Mouse (Mus musculus): ENCODE measurements around the gene Zyx. TPM values are rescaled to one million over a fixed set of nuclear protein-coding genes. Genes with fewer than 3 reads are reported as not detected.

Zyx gene
- polyA plus RNA-seq, 1 experiment from 2014 or later, result 61.3 TPM

DNA sequence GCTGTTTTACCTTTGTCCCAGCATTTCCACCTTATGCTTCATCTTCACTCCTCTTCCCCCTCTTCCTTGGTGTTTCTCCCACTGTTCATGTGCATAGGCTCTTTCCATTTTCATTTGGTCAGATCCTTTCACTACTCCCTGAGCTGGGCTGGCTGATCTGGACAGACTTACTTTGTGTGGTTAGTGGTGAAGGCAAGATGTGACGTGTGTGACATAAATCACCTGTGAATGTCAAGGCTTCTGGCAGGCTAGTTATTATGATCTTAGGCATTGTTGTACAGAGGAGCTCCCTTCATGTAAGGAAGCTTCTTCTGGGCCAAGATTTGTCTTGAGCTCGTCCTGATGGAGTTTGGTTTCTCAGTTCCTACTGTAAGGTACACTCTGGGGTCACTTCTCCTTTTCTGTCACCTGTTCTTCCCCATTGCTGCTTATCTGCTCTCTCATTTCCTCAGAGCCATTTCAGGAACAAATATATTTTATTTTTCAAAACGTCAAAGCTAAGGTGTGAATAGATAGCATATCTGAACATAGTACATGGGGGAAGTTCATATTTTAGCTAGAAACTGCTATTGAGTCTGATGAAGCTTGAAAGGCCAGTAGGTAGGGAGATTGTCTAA, 47.7 kb downstream of the Zyx start:
- DNase-seq (ENCODE audit: low spot score) (no peak), ATAC-seq (replicated peaks; ENCODE audit: insufficient number of reproducible peaks, low FRiP score, low TSS enrichment, low read depth) (no peak)
- no peak overlapping the region for H3K9ac ChIP-seq (replicated peaks; ENCODE audit: low read length)
- WGBS, result 66% methylated on average over 3 of the region's 3 CpGs
- no peak overlapping the region for H3K27ac ChIP-seq (replicated peaks; ENCODE audit: low read depth, low read length)
- H3K4me1 ChIP-seq (ENCODE audit: control insufficient read depth, insufficient read depth, low read length), result no peaks in the 10 kb centered on the region
- H3K4me3 ChIP-seq (ENCODE audit: low read depth, low read length), result no peak overlapping the region
- H3K27me3 ChIP-seq (ENCODE audit: control insufficient read depth, insufficient read depth, low read length), result no peaks in the 10 kb centered on the region
- no peaks in the 10 kb centered on the region for H3K36me3 ChIP-seq (replicated peaks; ENCODE audit: control insufficient read depth, insufficient read depth, low read depth, low read length)
- no peak overlapping the region for H3K4me2 ChIP-seq (ENCODE audit: low read depth, low read length)
- no peaks in the 10 kb centered on the region for H3K9me3 ChIP-seq (replicated peaks; ENCODE audit: control insufficient read depth, low read length)

DNA sequence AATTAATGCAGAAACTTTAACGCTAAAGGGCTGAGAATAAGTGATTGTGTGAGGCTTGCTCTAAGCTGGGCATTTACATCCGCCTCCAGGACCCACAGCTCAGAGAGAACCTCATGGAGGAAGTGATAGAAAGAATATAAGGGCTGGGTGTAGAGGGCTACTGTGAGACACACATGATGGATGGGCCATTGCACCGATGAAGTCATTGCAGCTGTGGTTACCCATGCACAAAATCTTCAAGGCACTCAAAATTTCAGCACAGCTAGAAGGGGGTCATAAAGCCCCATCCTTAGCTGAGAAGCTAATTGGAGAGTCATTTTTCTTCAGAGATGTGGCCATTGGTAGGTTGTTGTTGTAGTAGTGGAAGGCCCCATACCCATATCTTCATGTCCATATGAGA, 48.9 kb downstream of the Zyx start:
- ATAC-seq (replicated peaks; ENCODE audit: insufficient number of reproducible peaks, low FRiP score, low TSS enrichment, low read depth) (no peak), DNase-seq (ENCODE audit: low spot score) (no peak)
- no peak overlapping the region for H3K4me2 ChIP-seq (ENCODE audit: low read depth, low read length)
- H3K36me3 ChIP-seq (replicated peaks; ENCODE audit: control insufficient read depth, insufficient read depth, low read depth, low read length), result no peaks in the 10 kb centered on the region
- no peaks in the 10 kb centered on the region for H3K27me3 ChIP-seq (ENCODE audit: control insufficient read depth, insufficient read depth, low read length)
- no peaks in the 10 kb centered on the region for H3K9me3 ChIP-seq (replicated peaks; ENCODE audit: control insufficient read depth, low read length)
- H3K9ac ChIP-seq (replicated peaks; ENCODE audit: low read length), result no peak overlapping the region
- H3K4me1 ChIP-seq (ENCODE audit: control insufficient read depth, insufficient read depth, low read length), result no peaks in the 10 kb centered on the region
- H3K27ac ChIP-seq (replicated peaks; ENCODE audit: low read depth, low read length), result no peak overlapping the region
- no peak overlapping the region for H3K4me3 ChIP-seq (ENCODE audit: low read depth, low read length)
- 89% methylated on average over 3 of the region's 3 CpGs for WGBS

GRCm38 (mm10) chr6:42398998-42399397, 49.6 kb downstream of the Zyx start:
- Histone ChIP-seq H3K4me1 (ENCODE audit: control insufficient read depth, insufficient read depth, low read length) (no peaks in the 10 kb centered on the region), H3K4me3 (ENCODE audit: low read depth, low read length) (no peak overlapping the region), H3K27ac (replicated peaks; ENCODE audit: low read depth, low read length) (no peak overlapping the region), H3K27me3 (ENCODE audit: control insufficient read depth, insufficient read depth, low read length) (no peaks in the 10 kb centered on the region), H3K36me3 (replicated peaks; ENCODE audit: control insufficient read depth, insufficient read depth, low read depth, low read length) (no peaks in the 10 kb centered on the region), H3K9ac (replicated peaks; ENCODE audit: low read length) (no peak overlapping the region), H3K9me3 (replicated peaks; ENCODE audit: control insufficient read depth, low read length) (no peaks in the 10 kb centered on the region), H3K4me2 (ENCODE audit: low read depth, low read length) (no peak overlapping the region)
- 92% methylated on average over 1 of the region's 1 CpGs for WGBS
- DNase-seq (ENCODE audit: low spot score) (no peak), ATAC-seq (replicated peaks; ENCODE audit: insufficient number of reproducible peaks, low FRiP score, low TSS enrichment, low read depth) (no peak)

DNA sequence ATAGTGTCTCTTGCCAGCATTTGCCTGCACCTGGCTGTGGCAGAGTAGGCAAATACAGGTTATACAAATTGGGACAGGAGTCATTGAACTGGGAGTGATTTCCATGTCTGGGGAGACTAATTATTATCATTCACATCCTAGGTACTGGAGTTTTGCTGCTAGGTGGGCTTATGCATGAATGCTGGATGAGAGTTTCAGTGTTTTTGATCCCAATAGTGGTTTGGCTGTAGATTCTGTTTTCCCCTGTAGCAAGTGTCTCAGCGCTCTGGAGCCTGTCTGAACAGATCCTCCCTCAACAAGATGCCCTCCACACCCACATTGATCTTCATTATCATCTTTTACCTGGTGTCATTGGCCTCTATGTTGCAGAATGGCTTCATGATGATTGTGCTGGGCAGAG, 50.5 kb downstream of the Zyx start, which contains the start of gene Tas2r143:
Gene Tas2r143 (plus strand): TSS at position 301 of the 400 bp plus-strand sequence.
- H3K9me3 ChIP-seq (replicated peaks; ENCODE audit: control insufficient read depth, low read length), result no peaks in the 10 kb centered on the region
- no peak within 1 kb of the TSS for H3K4me2 ChIP-seq (ENCODE audit: low read depth, low read length)
- H3K36me3 ChIP-seq (replicated peaks; ENCODE audit: control insufficient read depth, insufficient read depth, low read depth, low read length), result no peaks in the 10 kb centered on the region
- DNase-seq (ENCODE audit: low spot score) (no peak), ATAC-seq (replicated peaks; ENCODE audit: insufficient number of reproducible peaks, low FRiP score, low TSS enrichment, low read depth) (no peak)
- 92% methylated on average over 1 of the region's 1 CpGs for WGBS
- H3K9ac ChIP-seq (replicated peaks; ENCODE audit: low read length), result no peak within 1 kb of the TSS
- no peaks in the 10 kb centered on the region for H3K4me1 ChIP-seq (ENCODE audit: control insufficient read depth, insufficient read depth, low read length)
- H3K27me3 ChIP-seq (ENCODE audit: control insufficient read depth, insufficient read depth, low read length), result no peaks in the 10 kb centered on the region
- no peak within 1 kb of the TSS for H3K27ac ChIP-seq (replicated peaks; ENCODE audit: low read depth, low read length)
- H3K4me3 ChIP-seq (ENCODE audit: low read depth, low read length), result no peak within 1 kb of the TSS

DNA sequence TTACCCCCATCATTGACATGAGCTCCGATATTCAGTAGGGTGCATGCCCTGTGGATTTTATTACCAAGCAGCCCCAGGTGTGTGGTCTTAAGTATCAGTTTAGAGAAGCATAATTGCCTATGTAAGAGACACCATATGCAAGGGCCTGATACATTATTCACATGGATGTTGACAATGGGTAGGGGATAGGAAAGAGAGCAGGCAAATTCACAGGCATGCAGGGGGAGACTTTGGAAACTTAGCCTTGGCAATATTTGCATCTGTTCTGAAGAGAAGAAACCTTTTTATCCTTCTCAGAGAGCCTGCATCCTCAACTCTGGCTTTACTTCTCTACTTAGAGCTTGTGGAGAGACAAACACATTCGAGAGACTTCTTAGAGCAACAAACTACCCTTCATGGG, 55.7 kb downstream of the Zyx start, which contains the start of gene Tas2r135:
Gene Tas2r135 (plus strand): TSS at position 301 of the 400 bp plus-strand sequence.
- DNase-seq (ENCODE audit: low spot score), result no peak
- 81% methylated on average over 2 of the region's 2 CpGs for WGBS

More for the DNA sequence above, 55.7 kb downstream of the Zyx start, which contains the start of gene Tas2r135:
- no peak for ATAC-seq (replicated peaks; ENCODE audit: insufficient number of reproducible peaks, low FRiP score, low TSS enrichment, low read depth)
- Histone ChIP-seq H3K9ac (replicated peaks; ENCODE audit: low read length) (no peak within 1 kb of the TSS), H3K4me2 (ENCODE audit: low read depth, low read length) (no peak within 1 kb of the TSS), H3K27me3 (ENCODE audit: control insufficient read depth, insufficient read depth, low read length) (no peaks in the 10 kb centered on the region), H3K36me3 (replicated peaks; ENCODE audit: control insufficient read depth, insufficient read depth, low read depth, low read length) (no peaks in the 10 kb centered on the region), H3K4me3 (ENCODE audit: low read depth, low read length) (no peak within 1 kb of the TSS), H3K4me1 (ENCODE audit: control insufficient read depth, insufficient read depth, low read length) (no peaks in the 10 kb centered on the region), H3K27ac (replicated peaks; ENCODE audit: low read depth, low read length) (no peak within 1 kb of the TSS), H3K9me3 (replicated peaks; ENCODE audit: control insufficient read depth, low read length) (no peaks in the 10 kb centered on the region)

Other genes with a start within 250 kb of the Zyx start
- not detected in 2 replicates for gene Tas2r139, start 208.7 kb upstream of the Zyx start, polyA plus RNA-seq (2014; fragmentation: Nextera tagmentation; extraction: Ambion mirVana)
- gene Tas2r144, start 134.3 kb upstream of the Zyx start, polyA plus RNA-seq (2014; fragmentation: Nextera tagmentation; extraction: Ambion mirVana), result not detected in 2 replicates
- gene Gstk1, start 103.7 kb upstream of the Zyx start, polyA plus RNA-seq (2014; fragmentation: Nextera tagmentation; extraction: Ambion mirVana), result 23.8 and 24.9 TPM in 2 replicates
- 0.68 and 0.73 TPM in 2 replicates for gene Tmem139, start 87.7 kb upstream of the Zyx start, polyA plus RNA-seq (2014; fragmentation: Nextera tagmentation; extraction: Ambion mirVana)
- gene Casp2, start 84.6 kb upstream of the Zyx start, polyA plus RNA-seq (2014; fragmentation: Nextera tagmentation; extraction: Ambion mirVana), result 73.6 and 79.4 TPM in 2 replicates
- 0.75 and 1.0 TPM in 2 replicates for gene Clcn1, start 62.9 kb upstream of the Zyx start, polyA plus RNA-seq (2014; fragmentation: Nextera tagmentation; extraction: Ambion mirVana)
- gene Fam131b, start 25.0 kb upstream of the Zyx start, polyA plus RNA-seq (2014; fragmentation: Nextera tagmentation; extraction: Ambion mirVana), result 0.66 and 1.7 TPM in 2 replicates
- gene Epha1, start 23.6 kb downstream of the Zyx start, polyA plus RNA-seq (2014; fragmentation: Nextera tagmentation; extraction: Ambion mirVana), result 1.5 and 1.8 TPM in 2 replicates
- gene Tas2r143, start 50.6 kb downstream of the Zyx start, polyA plus RNA-seq (2014; fragmentation: Nextera tagmentation; extraction: Ambion mirVana), result not detected in 2 replicates
- not detected in 2 replicates for gene Tas2r135, start 55.8 kb downstream of the Zyx start, polyA plus RNA-seq (2014; fragmentation: Nextera tagmentation; extraction: Ambion mirVana)
- gene Tas2r126, start 84.9 kb downstream of the Zyx start, polyA plus RNA-seq (2014; fragmentation: Nextera tagmentation; extraction: Ambion mirVana), result not detected in 2 replicates
- gene Olfr458, start 115.6 kb downstream of the Zyx start, polyA plus RNA-seq (2014; fragmentation: Nextera tagmentation; extraction: Ambion mirVana), result not detected in 2 replicates
- gene Olfr457, start 126.7 kb downstream of the Zyx start, polyA plus RNA-seq (2014; fragmentation: Nextera tagmentation; extraction: Ambion mirVana), result not detected in 2 replicates
- not detected in 2 replicates for gene Olfr456, start 137.6 kb downstream of the Zyx start, polyA plus RNA-seq (2014; fragmentation: Nextera tagmentation; extraction: Ambion mirVana)
- not detected in 2 replicates for gene Olfr455, start 198.0 kb downstream of the Zyx start, polyA plus RNA-seq (2014; fragmentation: Nextera tagmentation; extraction: Ambion mirVana)
- not detected in 2 replicates for gene Tcaf3, start 248.1 kb downstream of the Zyx start, polyA plus RNA-seq (2014; fragmentation: Nextera tagmentation; extraction: Ambion mirVana)

All from embryonic facial prominence, embryonic 11.5 days (tissue).